Mouse (Mus musculus): ENCODE measurements around the gene Zbtb9.
A peak's percentile ranks its signal among the peaks of the same experiment; 100 is the strongest.
"Not testable (repeated sequence)": the region's sequence is repeated elsewhere in the genome, so short reads cannot be mapped to it uniquely, and the experiment has no call there.

The Zbtb9 gene

GRCm38 (mm10) chr17:26972107-26972506 lies 860 bp upstream of the Zbtb9 start:
- DNase-seq = no peak

GRCm38 (mm10) chr17:26974547-26974946 lies 1.6 kb downstream of the Zbtb9 start:
- no peak for DNase-seq

GRCm38 (mm10) chr17:26975415-26975814 lies 2.4 kb downstream of the Zbtb9 start:
- DNase-seq = no peak

GRCm38 (mm10) chr17:26977354-26977753 lies 4.4 kb downstream of the Zbtb9 start:
- not testable (repeated sequence) for DNase-seq

- DNase-seq = no peak
Measured at GRCm38 (mm10) chr17:26979426-26979825, 6.5 kb downstream of the Zbtb9 start.

GRCm38 (mm10) chr17:26981050-26981449 lies 8.1 kb downstream of the Zbtb9 start:
- DNase-seq = no peak

GRCm38 (mm10) chr17:26983382-26983781 lies 10.4 kb downstream of the Zbtb9 start:
- DNase-seq = no peak

GRCm38 (mm10) chr17:26985503-26986179 lies 12.7 kb downstream of the Zbtb9 start:
- DNase-seq = no peak

- DNase-seq = no peak
Measured at GRCm38 (mm10) chr17:26990521-26990920, 17.6 kb downstream of the Zbtb9 start.

- DNase-seq = peak; percentile 61
Measured at GRCm38 (mm10) chr17:26994410-26994809, 21.4 kb downstream of the Zbtb9 start.

- DNase-seq = no peak
Measured at GRCm38 (mm10) chr17:26995006-26995405, 22.0 kb downstream of the Zbtb9 start.

- no peak for DNase-seq
Measured at GRCm38 (mm10) chr17:26995562-26995961, 22.6 kb downstream of the Zbtb9 start.

GRCm38 (mm10) chr17:26997661-26998060 lies 24.7 kb downstream of the Zbtb9 start:
- DNase-seq = no peak

- DNase-seq = no peak
Measured at GRCm38 (mm10) chr17:26998283-26998682, 25.3 kb downstream of the Zbtb9 start.

- DNase-seq = peak; percentile 50
Measured at GRCm38 (mm10) chr17:26999996-27000395, 27.0 kb downstream of the Zbtb9 start.

- no peak for DNase-seq
Measured at GRCm38 (mm10) chr17:27001151-27001550, 28.2 kb downstream of the Zbtb9 start.

GRCm38 (mm10) chr17:27001889-27002288 lies 28.9 kb downstream of the Zbtb9 start:
- DNase-seq = no peak

- DNase-seq = peak; percentile 69
Measured at GRCm38 (mm10) chr17:27004431-27004830, 31.5 kb downstream of the Zbtb9 start.

GRCm38 (mm10) chr17:27004903-27005485 lies 32.0 kb downstream of the Zbtb9 start:
- DNase-seq = no peak

GRCm38 (mm10) chr17:27005644-27006043 lies 32.7 kb downstream of the Zbtb9 start:
- DNase-seq = no peak

- DNase-seq = no peak
Measured at GRCm38 (mm10) chr17:27008277-27008676, 35.3 kb downstream of the Zbtb9 start.

GRCm38 (mm10) chr17:27011167-27011566 lies 38.2 kb downstream of the Zbtb9 start:
- no peak for DNase-seq

- no peak for DNase-seq
Measured at GRCm38 (mm10) chr17:27011998-27012672, 39.2 kb downstream of the Zbtb9 start.

- no peak for DNase-seq
Measured at GRCm38 (mm10) chr17:27012909-27013308, 39.9 kb downstream of the Zbtb9 start.
